Mouse (Mus musculus) central nervous system, embryonic 11.5 days (tissue): ENCODE results near the gene Scgb2b15. TPM values are rescaled to one million over a fixed set of nuclear protein-coding genes. Genes with fewer than 3 reads are reported as not detected.

ENCODE experiments used
- polyA plus RNA-seq: library from polyadenylated mRNA; depleted of rRNA; stranded (reverse); fragments of >200 nt; gene quantifications from 2 replicates; pipeline ENCODE4 v1.2.3, GENCODE M21; 2012; rRNA removed

Gene Scgb2b15
- polyA plus RNA-seq = not detected in 2 replicates

DNA sequence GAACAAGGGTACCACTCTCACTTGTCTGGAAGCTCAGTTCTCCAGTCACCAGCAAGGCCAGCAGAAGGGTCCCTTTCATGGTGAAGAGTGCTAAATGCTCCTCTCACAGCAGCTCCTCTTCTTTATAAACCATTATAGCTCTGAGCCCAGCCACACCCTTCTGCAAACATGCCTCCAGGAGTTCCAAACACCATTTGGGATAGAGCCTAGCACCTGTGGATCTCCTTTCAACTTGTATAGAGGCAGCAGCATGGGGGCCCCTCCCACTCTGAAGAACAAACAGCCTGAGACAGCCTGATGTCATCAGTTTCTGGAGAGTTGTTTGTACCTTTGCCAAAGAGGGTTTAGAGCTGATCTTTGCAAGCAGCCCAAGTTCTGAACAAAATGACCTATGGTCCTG is at the start of gene Scgb2b15:
TSS of gene Scgb2b15 (minus strand) at position 101 of the 400 bp plus-strand sequence.

DNA sequence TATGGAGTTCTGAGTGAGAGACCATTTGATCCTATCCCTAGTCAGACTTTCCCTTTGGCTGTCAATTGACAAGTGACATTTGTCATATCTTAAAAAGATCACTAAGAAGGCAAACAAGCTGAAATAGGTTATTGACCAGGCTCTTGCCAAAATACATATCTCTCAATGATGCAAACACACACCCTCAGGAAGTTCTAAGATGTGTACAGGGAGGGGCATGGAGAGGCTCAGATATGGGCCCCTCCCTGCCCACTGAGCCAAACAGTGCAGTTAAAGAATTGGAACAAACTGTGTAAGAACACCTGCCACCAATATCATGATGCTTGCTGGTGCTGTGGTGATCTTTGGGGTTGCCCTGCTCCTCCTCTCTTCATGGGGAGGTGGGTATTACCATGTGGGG is 6.8 kb upstream of the Scgb2b15 start, which contains the start of gene Scgb1b15:
TSS of gene Scgb1b15 (plus strand) at position 301 of the 400 bp plus-strand sequence.

Other genes starting within 250 kb of the Scgb2b15 start
- gene Scgb1b15, start 6.9 kb upstream of the Scgb2b15 start, polyA plus RNA-seq = not detected in 2 replicates
- gene Scgb2b17, start 226.9 kb upstream of the Scgb2b15 start, polyA plus RNA-seq = not detected in 2 replicates
- gene Scgb1b17, start 233.8 kb upstream of the Scgb2b15 start, polyA plus RNA-seq = not detected in 2 replicates